Mouse (Mus musculus) ovary, postnatal 10 days (tissue): ENCODE measurements around the gene Gm20388.

ENCODE experiments used
- DNase-seq: peaks from one replicate; pipeline ENCODE4 v3.0.0; 2022; ENCODE audit warnings: low spot score

Gene Gm20388

DNA sequence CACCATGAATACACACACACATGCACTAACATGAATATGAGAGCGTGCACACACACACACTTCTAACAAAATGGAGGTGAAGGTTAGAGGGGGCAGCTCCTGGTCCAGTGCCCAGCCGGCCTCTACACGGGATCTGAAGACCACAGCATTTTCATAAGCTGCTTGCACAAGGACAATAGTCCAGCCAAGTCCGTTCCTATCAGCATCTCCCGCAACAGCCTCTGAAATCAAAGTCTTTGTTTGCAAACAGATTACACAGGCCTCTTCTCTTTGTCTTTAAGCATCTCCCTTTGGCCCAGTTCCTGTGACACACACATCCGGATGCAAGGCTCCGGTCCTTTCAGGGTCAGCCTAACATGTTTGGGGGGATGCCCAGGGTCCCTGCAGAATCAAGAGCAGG is 1958.3 kb downstream of the Gm20388 start:
- no peak for DNase-seq

- DNase-seq, result no peak
Observed at GRCm38 (mm10) chr8:121870190-121870589, 1959.5 kb downstream of the Gm20388 start.

- DNase-seq, result no peak
Observed at GRCm38 (mm10) chr8:121871833-121872440, 1961.3 kb downstream of the Gm20388 start.

GRCm38 (mm10) chr8:121874031-121874430 is 1963.4 kb downstream of the Gm20388 start:
- DNase-seq, result no peak

GRCm38 (mm10) chr8:121875045-121875444 is 1964.4 kb downstream of the Gm20388 start:
- no peak for DNase-seq

- DNase-seq, result no peak
Observed at GRCm38 (mm10) chr8:121875517-121875916, 1964.9 kb downstream of the Gm20388 start.

- DNase-seq, result no peak
Observed at GRCm38 (mm10) chr8:121877212-121877611, 1966.6 kb downstream of the Gm20388 start.

DNA sequence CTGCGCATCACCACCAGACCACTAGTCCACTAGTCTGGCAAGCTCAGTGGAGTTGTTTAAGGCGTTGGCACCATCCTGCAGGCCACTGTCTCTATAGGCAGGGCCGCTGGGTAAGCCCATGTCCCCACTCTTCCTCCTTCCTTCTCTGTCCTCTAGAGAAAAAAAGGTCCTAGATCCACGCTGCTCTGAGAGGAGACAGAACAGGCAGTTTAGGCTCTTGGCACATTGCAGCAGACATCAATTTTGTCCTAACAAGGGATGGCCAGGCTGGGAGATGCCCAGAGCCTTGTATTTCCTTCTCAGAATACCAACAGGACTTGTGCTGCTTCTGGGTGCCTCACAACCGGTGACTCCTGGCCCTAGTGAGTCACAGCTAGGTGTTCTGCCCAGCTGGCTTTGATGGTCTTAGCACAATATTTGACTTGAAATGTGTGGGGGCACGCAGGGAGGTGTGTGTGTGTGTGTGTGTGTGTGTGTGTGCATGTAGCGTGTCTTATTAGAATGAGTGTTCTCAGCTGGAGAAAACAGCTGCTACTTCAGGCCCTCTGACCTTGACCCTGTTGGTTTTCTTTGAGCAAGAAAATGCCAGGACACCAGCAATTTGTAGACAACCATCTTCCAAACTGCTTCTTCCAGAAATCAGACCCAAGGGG is 1967.3 kb downstream of the Gm20388 start:
- DNase-seq, result no peak

DNA sequence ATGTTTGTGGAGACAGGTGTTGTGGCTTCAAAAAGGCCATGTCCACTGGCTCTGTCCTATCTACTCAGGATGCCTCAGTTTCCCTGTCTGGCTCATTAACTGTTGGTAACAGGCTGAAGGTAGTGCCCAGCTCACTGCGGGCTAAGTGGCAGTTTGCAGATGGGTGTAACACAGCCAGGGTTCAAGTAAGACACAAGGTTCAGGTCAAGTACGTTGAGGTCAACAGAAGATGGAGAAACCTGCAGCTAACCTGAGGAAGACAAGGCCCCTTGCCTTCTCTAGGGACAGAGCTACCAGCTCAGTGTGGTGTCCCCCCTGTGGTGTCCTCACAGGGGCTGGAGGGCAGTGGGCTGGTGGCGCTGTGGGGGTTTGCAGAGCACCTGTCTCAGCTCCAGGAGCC is 1969.1 kb downstream of the Gm20388 start:
- DNase-seq, result no peak

GRCm38 (mm10) chr8:121880818-121881217 is 1970.2 kb downstream of the Gm20388 start:
- no peak for DNase-seq

DNA sequence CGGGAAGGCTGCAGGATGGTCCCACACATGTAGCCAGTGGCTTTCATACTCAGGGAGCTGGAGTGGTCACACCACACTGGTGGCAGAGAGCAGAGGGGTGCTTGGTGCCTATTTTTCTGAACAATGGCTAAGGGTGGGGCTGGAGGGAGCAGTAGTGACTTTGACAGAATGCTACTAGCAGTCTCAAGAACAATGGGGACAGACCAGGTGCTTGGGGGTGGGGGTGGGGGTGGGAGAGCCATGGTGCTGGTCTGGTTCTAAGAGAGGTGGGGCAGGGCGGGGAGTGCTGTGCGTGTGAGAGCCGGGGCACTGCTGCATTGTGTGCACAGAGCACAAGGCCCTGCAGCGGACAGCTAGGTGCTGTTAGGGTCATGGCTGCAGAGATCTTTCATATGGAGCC is 1971.3 kb downstream of the Gm20388 start:
- no peak for DNase-seq

DNA sequence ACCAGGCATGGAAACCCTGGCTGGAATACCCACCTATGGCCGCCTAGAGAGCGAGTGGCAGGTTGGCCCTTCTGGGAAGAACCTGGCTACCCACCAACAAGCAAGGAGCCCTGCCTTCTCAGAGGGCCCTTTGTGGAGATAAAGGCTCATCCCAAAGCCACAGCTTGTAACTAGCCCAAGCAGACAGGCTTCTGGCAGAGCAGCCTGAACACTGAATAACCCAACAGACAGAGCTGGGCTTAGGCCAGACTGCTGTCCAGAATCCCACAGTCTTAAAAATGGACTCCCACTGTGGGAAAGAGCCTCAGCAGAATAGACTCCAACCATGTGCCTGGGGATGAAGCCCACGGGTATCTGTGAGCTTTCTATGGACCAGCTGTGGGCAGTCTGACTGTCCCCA is 1973.5 kb downstream of the Gm20388 start:
- no peak for DNase-seq

DNA sequence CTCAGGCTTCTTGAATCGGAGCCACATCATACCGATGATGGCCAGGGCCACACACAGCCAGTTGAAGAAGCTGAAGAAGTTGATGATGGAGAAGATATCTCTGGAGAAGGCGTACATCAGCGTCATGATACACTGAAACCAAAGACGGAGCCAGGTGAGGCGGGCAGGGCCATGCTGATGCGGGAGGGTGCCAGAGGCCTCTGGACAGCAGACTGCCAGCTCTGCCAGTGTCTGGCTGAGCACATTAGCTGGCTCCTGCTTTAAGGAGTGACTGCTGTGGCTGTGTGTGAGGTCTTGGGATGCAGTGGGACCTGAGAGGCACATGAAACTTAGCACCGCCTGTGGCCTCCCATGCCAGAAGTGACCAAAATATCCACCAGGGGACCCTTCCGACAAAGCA is 1974.4 kb downstream of the Gm20388 start:
- DNase-seq, result no peak

GRCm38 (mm10) chr8:121885433-121885832 is 1974.8 kb downstream of the Gm20388 start:
- no peak for DNase-seq

DNA sequence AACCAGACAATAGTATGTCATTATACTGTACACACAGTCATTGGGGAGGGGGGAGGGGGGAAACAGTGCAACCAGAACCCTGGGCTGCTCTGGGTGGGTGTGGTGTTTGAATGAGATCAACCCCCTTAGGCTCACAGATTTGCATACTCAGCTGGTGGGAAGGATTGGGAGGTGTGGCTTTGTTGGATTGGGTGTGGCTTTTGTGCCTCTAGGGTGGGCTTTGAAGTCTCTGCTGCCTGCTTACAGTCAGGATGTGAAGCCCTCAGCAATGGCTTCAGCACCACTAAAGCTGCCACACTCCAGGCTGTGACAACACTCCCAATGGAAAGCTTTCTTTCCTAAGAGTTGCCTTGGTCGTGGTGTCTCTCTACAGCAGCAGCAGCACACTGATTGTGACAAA is 1976.9 kb downstream of the Gm20388 start:
- DNase-seq, result no peak

- DNase-seq, result no peak
Observed at GRCm38 (mm10) chr8:121889317-121889716, 1978.7 kb downstream of the Gm20388 start.

- no peak for DNase-seq
Observed at GRCm38 (mm10) chr8:121889810-121890785, 1979.5 kb downstream of the Gm20388 start.

GRCm38 (mm10) chr8:121892875-121893274 is 1982.2 kb downstream of the Gm20388 start:
- DNase-seq, result no peak

DNA sequence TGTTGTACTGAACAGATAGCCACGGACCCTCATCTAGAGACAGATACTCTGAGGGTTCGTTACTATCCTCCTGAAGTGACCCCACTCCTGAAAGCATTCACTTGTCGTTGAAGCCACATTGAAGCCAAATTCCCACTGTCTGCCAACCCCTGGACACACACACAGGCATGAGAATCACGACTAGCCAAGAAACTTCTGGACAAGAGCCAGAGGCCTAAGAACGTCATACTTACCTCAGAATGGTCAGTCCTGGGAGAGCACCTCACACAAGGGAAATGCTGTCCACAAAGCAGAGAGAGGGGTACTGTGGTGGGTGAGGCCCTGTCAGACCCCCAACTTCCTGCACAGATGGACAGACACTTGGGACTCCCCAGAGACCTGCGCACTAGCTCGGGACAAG is 1985.3 kb downstream of the Gm20388 start:
- no peak for DNase-seq

- no peak for DNase-seq
Observed at GRCm38 (mm10) chr8:121896476-121897145, 1986.0 kb downstream of the Gm20388 start.

DNA sequence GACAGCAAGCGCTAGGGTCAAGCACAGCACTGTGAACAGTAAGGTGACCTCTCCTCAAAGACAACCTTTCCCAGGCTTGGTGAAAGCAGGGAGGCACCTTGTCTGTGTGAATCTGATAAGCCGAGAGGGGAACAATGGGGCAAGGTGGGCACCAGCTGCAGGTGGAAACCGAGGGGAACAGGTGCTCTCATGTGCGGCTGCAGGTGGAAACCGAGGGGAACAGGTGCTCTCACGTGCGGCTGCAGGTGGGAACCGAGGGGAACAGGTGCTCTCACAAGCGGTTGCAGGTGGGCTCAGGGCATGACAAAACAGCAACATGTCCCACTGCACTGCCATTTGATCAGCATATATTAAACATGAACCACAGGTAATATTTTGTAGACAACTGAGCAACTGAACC is 1986.6 kb downstream of the Gm20388 start:
- DNase-seq, result no peak

DNA sequence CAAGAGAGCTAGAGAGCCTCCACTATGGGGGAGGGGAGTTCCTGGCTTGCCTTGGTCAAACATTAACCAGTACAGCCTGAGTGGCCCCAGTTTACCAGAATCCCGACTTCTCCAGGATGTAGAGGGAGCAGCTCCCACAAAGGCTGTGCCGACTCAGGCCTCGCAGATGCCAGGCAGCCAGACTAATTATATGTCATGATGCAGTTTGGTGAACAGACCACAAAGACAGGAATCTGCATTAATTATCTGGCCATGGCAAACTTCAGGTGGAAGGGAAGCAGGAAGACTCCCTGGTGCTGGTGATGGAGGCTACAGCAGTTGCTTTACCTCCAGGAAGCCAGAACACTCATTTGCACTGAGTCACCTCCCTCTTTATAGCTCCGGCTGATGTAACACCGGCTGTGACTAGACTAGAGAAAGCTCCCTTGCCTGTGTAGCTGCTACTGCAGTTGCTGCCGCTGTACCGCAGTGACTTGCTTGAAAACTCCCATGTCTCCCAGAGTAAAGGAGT is 1987.3 kb downstream of the Gm20388 start:
- DNase-seq, result no peak
